Mouse (Mus musculus): Measurements from ENCODE around the gene Itga9. TPM values are rescaled to one million over a fixed set of nuclear protein-coding genes. Genes with fewer than 3 reads are reported as not detected.

Gene Itga9
- total RNA-seq, 1 experiment from 2014 or later = 81.0 TPM

- no peak for DNase-seq
Observed at GRCm38 (mm10) chr9:118770366-118770765, 163.9 kb downstream of the Itga9 start.

- no peak for DNase-seq
Observed at GRCm38 (mm10) chr9:118774676-118775075, 168.2 kb downstream of the Itga9 start.

- DNase-seq = no peak
Observed at GRCm38 (mm10) chr9:118776880-118777438, 170.5 kb downstream of the Itga9 start.

- no peak for DNase-seq
Observed at GRCm38 (mm10) chr9:118778596-118778995, 172.1 kb downstream of the Itga9 start.

GRCm38 (mm10) chr9:118784621-118785020 lies 178.1 kb downstream of the Itga9 start:
- no peak for DNase-seq

GRCm38 (mm10) chr9:118785816-118786215 lies 179.3 kb downstream of the Itga9 start:
- no peak for DNase-seq

GRCm38 (mm10) chr9:118788869-118789281 lies 182.4 kb downstream of the Itga9 start:
- no peak for DNase-seq

- DNase-seq = no peak
Observed at GRCm38 (mm10) chr9:118791231-118791630, 184.7 kb downstream of the Itga9 start.

- DNase-seq = no peak
Observed at GRCm38 (mm10) chr9:118793151-118793785, 186.8 kb downstream of the Itga9 start.

GRCm38 (mm10) chr9:118794668-118795067 lies 188.2 kb downstream of the Itga9 start:
- DNase-seq = no peak

GRCm38 (mm10) chr9:118795304-118795703 lies 188.8 kb downstream of the Itga9 start:
- DNase-seq = no peak

GRCm38 (mm10) chr9:118799105-118799504 lies 192.6 kb downstream of the Itga9 start:
- DNase-seq = no peak

GRCm38 (mm10) chr9:118801176-118801909 lies 194.9 kb downstream of the Itga9 start:
- peak; percentile 35 for DNase-seq

GRCm38 (mm10) chr9:118801910-118802287 lies 195.4 kb downstream of the Itga9 start:
- DNase-seq = no peak

GRCm38 (mm10) chr9:118802380-118802779 lies 195.9 kb downstream of the Itga9 start:
- no peak for DNase-seq

- DNase-seq = no peak
Observed at GRCm38 (mm10) chr9:118805740-118806139, 199.2 kb downstream of the Itga9 start.

GRCm38 (mm10) chr9:118807669-118808068 lies 201.2 kb downstream of the Itga9 start:
- no peak for DNase-seq

- no peak for DNase-seq
Observed at GRCm38 (mm10) chr9:118812221-118812620, 205.7 kb downstream of the Itga9 start.

GRCm38 (mm10) chr9:118813492-118813891 lies 207.0 kb downstream of the Itga9 start:
- DNase-seq = no peak

- no peak for DNase-seq
Observed at GRCm38 (mm10) chr9:118814056-118814455, 207.6 kb downstream of the Itga9 start.

- no peak for DNase-seq
Observed at GRCm38 (mm10) chr9:118814461-118814860, 208.0 kb downstream of the Itga9 start.

GRCm38 (mm10) chr9:118815543-118815942 lies 209.1 kb downstream of the Itga9 start:
- no peak for DNase-seq

GRCm38 (mm10) chr9:118818508-118818907 lies 212.0 kb downstream of the Itga9 start:
- DNase-seq = no peak

Data from adrenal gland, postnatal 25 days (tissue).